Mouse (Mus musculus): ENCODE measurements around the gene Cnnm4.

- no peak for TF ChIP-seq CTCF (IDR thresholded peaks at IDR 0.05; ENCODE audit: insufficient read depth, low read length)
- TF ChIP-seq POLR2A (IDR thresholded peaks at IDR 0.05; ENCODE audit: borderline replicate concordance, extremely low read depth, low read depth, low read length): no peak
These were observed 41.5 kb downstream of the Cnnm4 start for GRCm38 (mm10) chr1:36512966-36513280.

All from lung, adult 2 months (tissue).